Mouse (Mus musculus) CH12.LX (cell line): ENCODE results near the gene Cntn2. TPM values are rescaled to one million over a fixed set of nuclear protein-coding genes. Genes with fewer than 3 reads are reported as not detected.
A peak's percentile ranks its signal among the peaks of the same experiment; 100 is the strongest.

ENCODE experiments used
- DNase-seq: peaks from one replicate; pipeline ENCODE4 v3.0.0-alpha.2; 2013; ENCODE audit errors: extremely low read depth
- H3K27ac ChIP-seq: 2 replicates; pipeline ENCODE4 v1.5.1; 2012; ENCODE audit warnings: low read depth, mild to moderate bottlenecking, control low read depth, moderate library complexity; ENCODE audit not compliant: insufficient read depth
- H3K27me3 ChIP-seq: replicated peaks from 2 replicates; pipeline ENCODE3; 2012; ENCODE audit warnings: inconsistent platforms
- H3K36me3 ChIP-seq, 2 experiments: replicated peaks in 1 of 2; 2 replicates each; pipeline versions ENCODE3 to v1.6.1; 2012; ENCODE audit warnings: inconsistent platforms in 1 of 2, low read length in 1 of 2, mild to moderate bottlenecking in 1 of 2, mixed read lengths in 1 of 2, moderate library complexity in 1 of 2; ENCODE audit not compliant: control insufficient read depth in 1 of 2, insufficient read depth in 1 of 2
- H3K4me1 ChIP-seq, 2 experiments: 2 replicates each; pipeline ENCODE4 v1.6.1; 2012; ENCODE audit warnings: inconsistent platforms in 1 of 2, moderate library complexity in 1 of 2; ENCODE audit not compliant: insufficient read depth in 2 of 2, control insufficient read depth in 1 of 2
- H3K4me2 ChIP-seq: 2 replicates; pipeline ENCODE4 v1.6.1; 2012; ENCODE audit warnings: low read depth, mild to moderate bottlenecking, control low read depth; ENCODE audit not compliant: poor library complexity, insufficient read depth, severe bottlenecking
- H3K4me3 ChIP-seq, 3 experiments: fragments of 150-350 bp in 1 of 3; sonication (generic) in 1 of 3; replicated peaks in 1 of 3; 2 replicates each; pipeline versions ENCODE3 to v1.5.1; 2011 to 2012; ENCODE audit warnings: low read depth in 2 of 3, low read length in 2 of 3, mild to moderate bottlenecking in 2 of 3, moderate library complexity in 2 of 3, control low read depth in 1 of 3, improper control_type of control experiment in 1 of 3, inconsistent platforms in 1 of 3, mixed read lengths in 1 of 3; ENCODE audit not compliant: poor library complexity in 1 of 3
- H3K79me2 ChIP-seq: replicated peaks from 2 replicates; pipeline ENCODE4 v1.6.1; 2012; ENCODE audit warnings: mild to moderate bottlenecking, moderate library complexity; ENCODE audit not compliant: control insufficient read depth, poor library complexity, insufficient read depth, severe bottlenecking; ENCODE audit errors: extremely low read depth
- H3K9ac ChIP-seq: 2 replicates; pipeline ENCODE4 v1.6.1; 2012; ENCODE audit warnings: low read depth, mild to moderate bottlenecking, control low read depth, moderate library complexity; ENCODE audit not compliant: insufficient read depth
- H3K9me3 ChIP-seq: replicated peaks from 2 replicates; pipeline ENCODE3; 2012; ENCODE audit warnings: low read length, inconsistent platforms, mixed read lengths
- BHLHE40 ChIP-seq: IDR thresholded peaks from 2 replicates; pipeline ENCODE4 v1.6.1; 2011; ENCODE audit warnings: mild to moderate bottlenecking, low read depth, low read length, improper control_type of control experiment
- ELF1 ChIP-seq: IDR thresholded peaks from 2 replicates; pipeline ENCODE4 v1.6.1; 2014; ENCODE audit warnings: low read depth, mild to moderate bottlenecking, inconsistent platforms, low read length, improper control_type of control experiment
- JUND ChIP-seq: conservative IDR thresholded peaks from 2 replicates; pipeline ENCODE4 v1.6.1; 2011; ENCODE audit warnings: low read depth, low read length, improper control_type of control experiment
- MAX ChIP-seq: IDR thresholded peaks from 2 replicates; pipeline ENCODE4 v1.6.1; 2011; ENCODE audit warnings: low read length, improper control_type of control experiment
- MXI1 ChIP-seq: IDR thresholded peaks from 2 replicates; pipeline ENCODE4 v1.6.1; 2011; ENCODE audit warnings: mild to moderate bottlenecking, low read depth, low read length, improper control_type of control experiment
- NELFE ChIP-seq: IDR thresholded peaks from 2 replicates; pipeline ENCODE4 v1.6.1; 2011; ENCODE audit warnings: low read depth, low read length, improper control_type of control experiment
- TBP ChIP-seq: conservative IDR thresholded peaks from 2 replicates; pipeline ENCODE4 v1.6.1; 2011; ENCODE audit warnings: low read depth, low read length, improper control_type of control experiment
- UBTF ChIP-seq: IDR thresholded peaks from 2 replicates; pipeline ENCODE4 v1.6.1; 2012; ENCODE audit warnings: low read depth, mild to moderate bottlenecking, inconsistent platforms, low read length, improper control_type of control experiment, moderate library complexity
- USF1 ChIP-seq: IDR thresholded peaks from 2 replicates; pipeline ENCODE4 v1.6.1; 2014; ENCODE audit warnings: low read depth, mild to moderate bottlenecking, inconsistent platforms, low read length, improper control_type of control experiment
- dilution Hi-C: fragments of 300-500 bp; cut with MboI; formaldehyde crosslinking; loops from 2 replicates; pipeline ENCODE4 v1.14.3; 2020; ENCODE audit warnings: low sequenced_read_pairs; ENCODE audit not compliant: extremely low pct_unique_long_range_greater_than_20kb, extremely low pct_ligation_motif_present
- in situ Hi-C: fragments of 300-500 bp; cut with MboI; formaldehyde crosslinking; loops from 3 replicates; pipeline ENCODE4 v1.14.3; 2019; ENCODE audit warnings: low sequenced_read_pairs, low pct_ligation_motif_present, low pct_unique_long_range_greater_than_20kb, mixed read lengths
- polyA plus RNA-seq: library from polyadenylated mRNA; unstranded; fragments of >175 nt; gene quantifications from 2 replicates; pipeline ENCODE4 v1.2.1, GENCODE M21; 2012; ENCODE audit warnings: low read depth; ENCODE audit not compliant: insufficient read length
- total RNA-seq, 2 experiments: library from RNA; depleted of rRNA; stranded (reverse); fragments of 300-350 nt in 1 of 2; fragments of >200 nt in 1 of 2; gene quantifications; 2 replicates each; pipeline ENCODE4 v1.2.3; 2012 to 2014

Gene Cntn2
- total and polyA plus RNA-seq, 3 experiments: 0.04 to 0.05 (median 0.04) TPM

- H3K27me3 ChIP-seq: peaks cover 66% of the 10 kb centered on the region
- H3K36me3 ChIP-seq: no peaks in the 10 kb centered on the region
- no peak overlapping the region for H3K4me2 ChIP-seq
- TF ChIP-seq MXI1: no peak
- TF ChIP-seq JUND: no peak
- no peak for TF ChIP-seq MAX
- TF ChIP-seq ELF1: no peak
- no peak for TF ChIP-seq USF1
- no peak overlapping the region for H3K27ac ChIP-seq
- peaks cover 0 to 15% of the 10 kb centered on the region in 2 experiments; a peak in 3 of 4 replicates for H3K4me1 ChIP-seq
- DNase-seq: no peak
- H3K79me2 ChIP-seq: no peaks in the 10 kb centered on the region
- H3K4me3 ChIP-seq: no peak overlapping the region
- no peaks in the 10 kb centered on the region for H3K9me3 ChIP-seq
- dilution Hi-C loops (no loop called here), in situ Hi-C loops (loop anchor here (5.0 to 10.0 kb wide), 2 partner anchors 64 to 227 kb away; no protein-coding TSS in a partner anchor)
- H3K9ac ChIP-seq: no peak overlapping the region
Observed at GRCm38 (mm10) chr1:132591399-132591930, 48.4 kb upstream of the Cntn2 start.

- Histone ChIP-seq H3K9ac (no peak overlapping the region), H3K9me3 (no peaks in the 10 kb centered on the region), H3K27me3 (peaks cover 57% of the 10 kb centered on the region), H3K27ac (no peak overlapping the region), H3K36me3 (no peaks in the 10 kb centered on the region), H3K4me1 (peaks cover 10 to 15% of the 10 kb centered on the region in 2 experiments), H3K4me2 (no peak overlapping the region), H3K79me2 (no peaks in the 10 kb centered on the region), H3K4me3 (no peak overlapping the region)
- dilution Hi-C loops: no loop called here
- TF ChIP-seq TBP (no peak), UBTF (no peak), BHLHE40 (peak; percentile 45; the same call in 1 of the 2 replicates)
- in situ Hi-C loops: no loop called here
- DNase-seq: no peak
Observed at GRCm38 (mm10) chr1:132586679-132587201, 43.7 kb upstream of the Cntn2 start.

GRCm38 (mm10) chr1:132585376-132585775 lies 42.3 kb upstream of the Cntn2 start:
- no peak overlapping the region for H3K4me2 ChIP-seq
- no peak for TF ChIP-seq NELFE
- TF ChIP-seq, all 38 proteins: peak for 0
- Histone ChIP-seq H3K27ac (no peak overlapping the region), H3K36me3 (no peaks in the 10 kb centered on the region), H3K4me3 (no peak overlapping the region), H3K9me3 (no peaks in the 10 kb centered on the region), H3K9ac (no peak overlapping the region), H3K27me3 (peaks cover 48% of the 10 kb centered on the region), H3K4me1 (peaks cover 18 to 28% of the 10 kb centered on the region in 2 experiments), H3K79me2 (no peaks in the 10 kb centered on the region)
- dilution Hi-C loops: no loop called here
- no peak for DNase-seq
- in situ Hi-C loops: no loop called here
